Mouse (Mus musculus) lung, adult 2 months (tissue): ENCODE data around the gene Upk1a. TPM values are rescaled to one million over a fixed set of nuclear protein-coding genes. Genes with fewer than 3 reads are reported as not detected.

Experiments
- DNase-seq: peaks from one replicate; pipeline ENCODE4 v3.0.0; 2022
- H3K4me1 ChIP-seq: fragments of 200-500 bp; 2 replicates; pipeline ENCODE4 v1.6.1; 2011; ENCODE audit warnings: low read length; ENCODE audit not compliant: control insufficient read depth, insufficient read depth
- H3K4me3 ChIP-seq: fragments of 200-500 bp; replicated peaks from 2 replicates; pipeline ENCODE3; 2011; ENCODE audit warnings: low read depth, mild to moderate bottlenecking, control low read depth, low read length; ENCODE audit errors: extremely low read depth
- CTCF ChIP-seq: fragments of 200-500 bp; IDR thresholded peaks from 2 replicates; pipeline ENCODE4 v1.5.1; 2011; ENCODE audit warnings: mild to moderate bottlenecking, low read length, control low read depth; ENCODE audit not compliant: insufficient read depth
- POLR2A ChIP-seq: fragments of 200-500 bp; IDR thresholded peaks from 2 replicates; pipeline ENCODE4 v1.6.1; 2011; ENCODE audit warnings: low read depth, mild to moderate bottlenecking, control low read depth, low read length, borderline replicate concordance; ENCODE audit errors: extremely low read depth
- WGBS: fragments of 180-500 bp; shearing (Covaris S2); methylation state at CpG from one replicate; pipeline ENCODE4 v1.1.7; 2018; 5-methylcytosine and 5-hydroxymethylcytosine counted together
- polyA plus RNA-seq: library from polyadenylated mRNA; depleted of rRNA; stranded (reverse); fragments of >200 nt; gene quantifications from 2 replicates; pipeline ENCODE4 v1.2.3, GENCODE M21; 2012

Gene Upk1a
- polyA plus RNA-seq, 1 experiment = 8.5 TPM

DNA sequence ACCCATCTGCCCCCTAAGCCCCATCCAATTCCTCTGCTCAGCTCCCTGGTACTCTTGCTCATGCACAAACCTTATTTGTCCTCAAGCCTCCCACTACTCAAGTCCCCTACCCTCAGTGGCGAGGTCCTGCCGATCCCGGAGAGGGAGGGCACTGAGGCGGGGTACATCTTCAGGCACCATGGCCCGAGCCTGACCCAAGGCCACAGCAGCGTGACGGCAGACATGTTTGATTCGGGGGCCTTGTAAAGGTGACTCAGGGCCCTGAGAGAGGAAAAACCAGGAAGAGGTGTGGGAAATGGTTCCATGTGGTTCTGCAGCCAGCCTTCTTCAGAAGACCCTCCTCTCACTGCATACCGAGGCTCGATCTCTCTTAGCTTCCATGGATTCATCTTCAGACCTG, 28.3 kb downstream of the Upk1a start:
- TF ChIP-seq CTCF = no peak
- no peak for TF ChIP-seq POLR2A
- H3K4me3 ChIP-seq = no peak overlapping the region
- WGBS = 88% methylated on average over 10 of the region's 10 CpGs
- no peak for DNase-seq
- H3K4me1 ChIP-seq = 0 out of 2 replicates have a peak, but pooled peaks cover 6% of the 10 kb centered on the region

DNA sequence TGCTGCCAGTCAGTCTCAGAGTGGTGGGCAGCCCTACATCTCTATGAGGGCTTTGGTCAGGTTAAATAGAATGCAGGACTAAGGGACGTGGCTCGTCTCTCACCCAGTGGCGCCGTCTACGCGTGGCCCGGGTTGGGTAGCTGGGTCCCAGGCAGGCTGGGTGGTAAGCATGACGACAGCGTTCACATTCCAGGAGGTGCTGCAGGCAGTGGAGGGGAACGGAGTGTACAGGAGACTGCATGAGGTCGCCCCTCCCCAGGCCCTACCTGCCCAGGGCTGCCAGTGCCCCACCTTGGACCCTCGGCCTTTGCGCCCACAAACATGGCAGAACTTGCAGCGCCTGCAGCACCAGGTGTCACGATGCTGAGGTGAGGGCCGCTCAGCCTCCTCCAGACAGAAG, 31.1 kb downstream of the Upk1a start:
- DNase-seq = no peak
- H3K4me1 ChIP-seq = no peaks in the 10 kb centered on the region
- WGBS = 94% methylated on average over 16 of the region's 16 CpGs

GRCm38 (mm10) chr7:30579950-30580349, 32.7 kb downstream of the Upk1a start:
- no peaks in the 10 kb centered on the region for H3K4me1 ChIP-seq
- DNase-seq = no peak
- TF ChIP-seq POLR2A (no peak), CTCF (no peak)
- WGBS = 88% methylated on average over 8 of the region's 8 CpGs
- H3K4me3 ChIP-seq = no peak overlapping the region

More for the DNA sequence above, 31.1 kb downstream of the Upk1a start:
- no peak for TF ChIP-seq CTCF
- TF ChIP-seq POLR2A = no peak
- no peak overlapping the region for H3K4me3 ChIP-seq

- TF ChIP-seq CTCF (no peak), POLR2A (no peak)
- no peak overlapping the region for H3K4me3 ChIP-seq
- DNase-seq = no peak
- H3K4me1 ChIP-seq = no peaks in the 10 kb centered on the region
- WGBS = 28% methylated on average over 2 of the region's 2 CpGs
Measured at GRCm38 (mm10) chr7:30572969-30573368, 39.7 kb downstream of the Upk1a start.

DNA sequence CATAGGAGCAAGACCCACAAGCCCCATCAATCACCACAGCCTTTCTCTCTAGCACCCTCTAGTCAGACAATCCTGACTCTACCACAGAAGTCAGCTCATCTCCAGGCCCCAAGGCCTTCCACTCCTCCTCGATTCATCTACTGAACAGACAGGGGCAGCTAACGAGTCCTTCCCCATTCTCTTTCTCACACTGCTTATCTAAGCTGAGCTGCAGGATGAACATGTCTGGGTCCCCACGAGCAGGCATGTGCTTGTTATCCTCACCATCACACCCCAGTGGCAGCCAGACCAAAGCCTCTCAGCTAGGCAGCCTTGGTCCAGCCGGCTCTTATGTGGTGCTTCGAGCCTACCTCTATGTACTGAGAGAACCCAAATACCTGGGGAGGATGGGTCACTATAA, 40.3 kb downstream of the Upk1a start:
- DNase-seq = no peak
- no peak overlapping the region for H3K4me3 ChIP-seq
- H3K4me1 ChIP-seq = no peaks in the 10 kb centered on the region
- TF ChIP-seq CTCF (no peak), POLR2A (no peak)
- WGBS = 84% methylated on average over 5 of the region's 5 CpGs

DNA sequence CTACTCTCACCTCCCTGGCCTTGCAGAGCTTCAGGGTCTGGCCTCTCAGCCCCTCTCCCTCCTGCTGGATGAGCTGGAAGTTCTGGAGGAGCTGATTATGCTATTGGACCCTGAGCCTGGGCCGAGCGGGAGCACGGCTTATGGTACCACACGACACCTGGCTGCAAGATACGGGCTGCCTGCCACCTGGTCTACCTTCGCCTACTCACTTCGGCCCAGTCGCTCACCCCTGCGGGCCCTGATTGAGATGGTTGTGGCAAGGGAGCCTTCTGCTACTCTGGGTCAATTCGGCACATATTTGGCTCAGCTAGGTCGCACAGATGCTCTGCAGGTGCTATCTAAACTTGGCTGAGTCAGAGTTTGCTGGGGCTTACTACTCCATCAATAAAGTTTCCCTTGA, 45.1 kb downstream of the Upk1a start:
- TF ChIP-seq CTCF = no peak
- no peak for TF ChIP-seq POLR2A
- DNase-seq = no peak
- 84% methylated on average over 11 of the region's 11 CpGs for WGBS

DNA sequence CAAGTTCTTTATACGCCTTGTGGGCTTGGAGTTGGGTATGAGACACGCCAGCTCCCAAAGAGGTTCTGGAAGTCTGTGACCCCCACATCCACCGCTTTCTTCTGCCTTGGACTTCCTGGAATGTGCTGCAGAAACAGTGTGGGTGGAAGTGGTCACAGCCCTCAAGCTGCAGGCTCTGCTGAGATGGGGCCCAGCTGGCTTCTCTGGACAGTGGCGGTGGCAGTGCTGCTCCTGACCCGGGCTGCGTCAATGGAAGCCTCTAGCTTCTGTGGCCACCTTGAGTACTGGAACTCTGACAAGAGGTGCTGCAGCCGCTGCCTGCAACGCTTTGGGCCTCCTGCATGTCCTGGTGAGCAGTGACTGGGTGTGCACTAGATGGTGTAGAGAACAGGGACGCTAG, 46.6 kb downstream of the Upk1a start:
- WGBS = 73% methylated on average over 9 of the region's 9 CpGs

More for the DNA sequence above, 45.1 kb downstream of the Upk1a start:
- Histone ChIP-seq H3K4me3 (no peak overlapping the region), H3K4me1 (peaks cover 3% of the 10 kb centered on the region; the same call in 1 of the 2 replicates)

DNA sequence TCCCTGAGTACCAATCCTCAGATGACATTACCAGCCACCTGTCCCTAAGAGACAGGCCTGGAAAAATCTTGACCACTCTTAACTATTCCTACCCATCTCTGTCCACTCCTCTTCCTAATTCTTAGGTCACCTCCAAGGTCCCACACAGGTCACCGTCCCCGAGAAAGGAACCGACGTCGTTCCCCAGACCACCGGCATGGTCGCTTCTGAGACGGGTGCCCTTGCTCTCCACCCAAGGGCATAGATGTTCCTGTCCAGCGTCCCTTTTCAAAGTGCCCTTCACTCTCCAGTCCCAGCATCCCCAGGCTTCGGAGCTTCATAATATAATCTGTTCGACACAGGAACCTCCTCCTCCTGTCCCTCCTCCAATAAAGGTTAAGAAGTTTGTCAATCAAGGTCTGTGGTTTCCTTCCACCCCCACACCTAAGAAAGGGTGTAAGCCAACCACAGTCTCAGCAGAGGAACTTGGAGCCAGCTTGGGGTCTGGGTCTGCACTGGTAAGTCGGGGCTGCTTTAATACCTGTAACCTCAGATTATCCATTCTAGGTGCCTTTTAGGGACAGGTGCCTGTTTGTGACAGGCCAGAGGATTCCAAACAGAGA, 47.6 kb downstream of the Upk1a start, which contains the start of gene Igflr1:
Igflr1 (plus strand) TSS at position 458 of the 602 bp plus-strand sequence.
- no peak within 1 kb of the TSS for H3K4me3 ChIP-seq
- no peak for DNase-seq
- 91% methylated on average over 12 of the region's 12 CpGs for WGBS
- no peak for TF ChIP-seq POLR2A
- H3K4me1 ChIP-seq = peaks cover 3% of the 10 kb centered on the region; the same call in 1 of the 2 replicates

More for the DNA sequence above, 46.6 kb downstream of the Upk1a start:
- TF ChIP-seq POLR2A (no peak), CTCF (no peak)
- DNase-seq = no peak
- no peak overlapping the region for H3K4me3 ChIP-seq
- H3K4me1 ChIP-seq = peaks cover 3% of the 10 kb centered on the region; the same call in 1 of the 2 replicates

DNA sequence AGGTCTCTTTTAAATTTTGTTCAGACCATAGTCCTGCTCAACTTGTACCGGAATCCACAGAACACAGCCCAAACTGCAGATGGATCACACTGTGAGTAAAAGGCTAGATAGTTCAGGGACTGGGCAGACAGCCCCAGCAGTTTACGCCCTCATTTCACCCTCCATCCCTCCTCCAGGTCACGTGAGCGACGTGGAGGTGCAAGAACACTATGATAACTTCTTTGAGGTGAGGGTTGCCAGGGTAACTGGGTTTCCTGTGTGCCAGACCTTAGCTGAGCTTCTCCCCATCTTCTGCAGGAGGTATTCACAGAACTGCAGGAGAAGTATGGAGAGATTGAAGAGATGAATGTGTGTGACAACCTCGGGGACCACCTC, 48.8 kb downstream of the Upk1a start:
- peak overlapping the region; percentile 76 for H3K4me3 ChIP-seq
- TF ChIP-seq POLR2A = no peak
- TF ChIP-seq CTCF = no peak
- WGBS = 23% methylated on average over 6 of the region's 6 CpGs
- H3K4me1 ChIP-seq = peaks cover 5% of the 10 kb centered on the region
- no peak for DNase-seq
